Mouse (Mus musculus): ENCODE measurements around the gene Afm.

DNA sequence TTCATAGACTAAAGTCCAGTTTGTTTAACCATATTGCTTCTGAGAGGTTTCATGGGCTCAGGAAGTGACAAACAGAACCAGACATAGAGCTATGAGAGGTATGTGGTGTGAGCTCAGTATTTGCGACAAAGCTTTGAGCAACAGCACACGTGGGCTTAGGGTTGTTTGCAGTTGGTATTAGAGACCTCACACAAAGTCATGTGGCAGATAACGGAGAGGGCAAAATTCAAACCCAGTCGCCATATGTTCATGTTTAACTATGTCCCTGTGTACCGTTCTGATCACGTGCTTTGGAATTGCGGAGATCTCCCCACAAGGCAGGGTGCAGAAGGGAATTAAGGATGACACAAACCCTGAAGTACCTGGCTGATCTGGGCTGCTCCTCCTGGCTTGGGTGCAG, 30.4 kb upstream of the Afm start:
- no peak for TF ChIP-seq CEBPB (IDR thresholded peaks at IDR 0.05; ENCODE audit: insufficient read depth, poor library complexity, severe bottlenecking)
- no peak for TF ChIP-seq POLR2A (IDR thresholded peaks at IDR 0.05; ENCODE audit: insufficient read length, low read depth)
- TF ChIP-seq USF1 (IDR thresholded peaks at IDR 0.05; ENCODE audit: low read depth) = no peak
- no peak for TF ChIP-seq MYOG (IDR thresholded peaks at IDR 0.05; ENCODE audit: control insufficient read depth in 1 of 3, insufficient read depth in 1 of 3, insufficient read length in 2 of 3, low read depth in 2 of 3)
- no peak for TF ChIP-seq E2F4 (IDR thresholded peaks at IDR 0.05; ENCODE audit: insufficient read depth)
- TF ChIP-seq TCF12 (IDR thresholded peaks at IDR 0.05; ENCODE audit: insufficient read depth, poor library complexity, severe bottlenecking) = no peak
- TF ChIP-seq TCF3 (IDR thresholded peaks at IDR 0.05; ENCODE audit: insufficient read length, low read depth) = no peak
- TF ChIP-seq REST (IDR thresholded peaks at IDR 0.05; ENCODE audit: insufficient read depth, insufficient read length) = no peak
- TF ChIP-seq POLR2AphosphoS2 (IDR thresholded peaks at IDR 0.05; ENCODE audit: insufficient read length, low read depth) = no peak
- TF ChIP-seq MAX (IDR thresholded peaks at IDR 0.05; ENCODE audit: low read depth) = no peak
- no peak for TF ChIP-seq MYOD1 (IDR thresholded peaks at IDR 0.05; ENCODE audit: control insufficient read depth in 1 of 3, insufficient read length in 2 of 3, low read depth in 2 of 3)
- no peak for TF ChIP-seq SRF (IDR thresholded peaks at IDR 0.05; ENCODE audit: control insufficient read depth, insufficient read length, low read depth)
